Mouse (Mus musculus) lung, adult 2 months (tissue): ENCODE results near the gene Usp4.

Experiments used
- CTCF ChIP-seq: fragments of 200-500 bp; IDR thresholded peaks from 2 replicates; pipeline ENCODE4 v1.5.1; 2011; ENCODE audit warnings: mild to moderate bottlenecking, low read length, control low read depth; ENCODE audit not compliant: insufficient read depth
- POLR2A ChIP-seq: fragments of 200-500 bp; IDR thresholded peaks from 2 replicates; pipeline ENCODE4 v1.6.1; 2011; ENCODE audit warnings: low read depth, mild to moderate bottlenecking, control low read depth, low read length, borderline replicate concordance; ENCODE audit errors: extremely low read depth

DNA sequence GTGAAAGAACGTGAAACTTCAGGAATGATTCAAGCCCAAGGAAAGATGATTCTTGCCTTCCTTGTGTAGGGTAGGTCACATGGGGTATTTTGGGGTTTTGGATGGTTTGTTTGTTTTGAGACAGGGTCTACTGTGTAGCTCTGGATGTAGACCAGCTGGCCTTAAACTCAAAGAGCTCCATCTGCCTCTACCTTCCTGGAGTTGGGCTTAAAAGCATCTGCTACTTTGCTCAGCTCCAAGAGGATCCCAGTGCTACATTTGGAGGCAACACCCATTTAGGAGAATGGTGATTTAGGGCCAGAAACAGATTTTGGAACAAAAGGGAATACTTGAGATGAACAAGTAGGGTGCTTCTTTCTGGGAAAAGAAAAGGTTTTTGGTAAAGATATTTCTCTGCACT, 22.9 kb upstream of the Usp4 start:
- TF ChIP-seq CTCF, result no peak
- TF ChIP-seq POLR2A, result no peak
